Mouse (Mus musculus): ENCODE data around the gene Bcor. TPM values are rescaled to one million over a fixed set of nuclear protein-coding genes. Genes with fewer than 3 reads are reported as not detected.
A peak's percentile ranks its signal among the peaks of the same experiment; 100 is the strongest.

The Bcor gene
- polyA plus RNA-seq, 1 experiment from 2014 or later = 19.3 TPM

DNA sequence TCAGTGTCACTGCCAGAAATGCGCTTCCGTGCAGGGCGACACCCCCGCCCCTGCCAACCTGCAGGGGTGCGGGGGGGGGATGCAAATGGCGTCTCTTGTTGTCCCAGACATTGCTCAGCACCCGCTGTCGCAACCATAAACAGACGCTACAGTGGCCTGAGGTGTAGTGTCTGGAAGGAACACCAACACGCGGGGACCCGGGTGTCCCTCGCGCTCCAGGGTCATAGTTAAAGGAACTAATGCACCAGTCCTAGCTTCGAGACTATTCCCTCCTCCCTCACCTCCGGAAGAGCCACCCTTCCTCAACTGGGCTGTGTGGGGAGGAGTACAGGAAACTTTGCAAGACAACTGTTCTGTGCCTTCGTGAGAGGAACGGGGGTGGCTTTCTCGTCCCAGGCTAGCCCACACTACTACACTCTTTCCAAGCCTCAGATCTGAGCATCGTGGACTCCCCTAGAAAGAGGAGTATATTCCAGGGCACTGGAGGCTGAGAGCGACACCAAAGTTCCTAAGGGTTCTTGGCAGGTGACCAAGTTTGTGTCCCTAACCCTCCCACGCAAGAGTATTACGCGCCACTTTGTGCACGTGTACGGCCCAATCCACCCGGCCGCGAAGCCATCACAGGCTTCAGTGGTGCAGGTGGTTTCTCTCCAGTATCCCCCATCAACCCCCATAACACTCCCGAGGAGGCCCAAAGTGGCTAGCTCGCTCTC lies 1.2 kb downstream of the Bcor start:
- Histone ChIP-seq H3K27ac (peak overlapping the region; percentile 95), H3K27me3 (peaks cover 65% of the 10 kb centered on the region), H3K4me3 (replicated peaks) (peak overlapping the region; percentile 52), H3K9me3 (replicated peaks) (no peaks in the 10 kb centered on the region), H3K4me1 (peaks cover 41% of the 10 kb centered on the region), H3K9ac (peak overlapping the region; percentile 54; the same call in 1 of the 2 replicates), H3K4me2 (peak overlapping the region; percentile 68), H3K36me3 (no peaks in the 10 kb centered on the region)
- 4% methylated on average over 30 of the region's 31 CpGs for WGBS
- 0 out of 2 replicates have a peak, but pooled peaks have one; percentile 0 for ATAC-seq (replicated peaks; ENCODE audit: low FRiP score)

DNA sequence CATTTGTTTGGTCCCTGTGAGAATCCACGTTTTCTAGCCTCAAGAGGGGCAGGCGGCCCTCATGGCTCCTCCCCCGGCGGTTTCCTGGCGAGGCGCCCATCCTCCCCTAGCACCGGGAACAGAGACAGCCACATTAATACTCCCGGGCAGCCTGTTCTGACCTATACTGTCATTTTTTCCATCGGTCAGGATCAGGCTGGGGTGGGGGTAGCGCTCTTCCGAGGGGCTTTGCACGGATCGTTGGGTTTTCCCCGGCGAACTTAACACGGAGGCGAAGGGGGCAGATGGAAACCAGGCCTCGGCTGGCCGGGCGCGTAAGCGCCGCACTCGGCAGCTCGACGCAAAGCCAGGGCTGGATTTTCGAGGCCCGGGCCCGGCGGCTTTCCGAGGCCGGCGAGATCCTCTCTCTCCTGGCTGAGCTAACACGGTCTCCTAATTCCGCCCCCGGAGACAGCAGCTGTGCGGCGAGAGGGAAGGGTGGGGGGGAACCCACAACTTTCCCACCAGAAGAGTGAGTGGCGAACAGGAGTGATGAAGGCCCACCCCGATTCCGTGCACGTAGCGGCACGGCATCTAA lies 1.8 kb downstream of the Bcor start:
- Histone ChIP-seq H3K9ac (0 out of 2 replicates have a peak overlapping the region, but pooled peaks have one; percentile 1), H3K4me1 (peaks cover 45% of the 10 kb centered on the region)

DNA sequence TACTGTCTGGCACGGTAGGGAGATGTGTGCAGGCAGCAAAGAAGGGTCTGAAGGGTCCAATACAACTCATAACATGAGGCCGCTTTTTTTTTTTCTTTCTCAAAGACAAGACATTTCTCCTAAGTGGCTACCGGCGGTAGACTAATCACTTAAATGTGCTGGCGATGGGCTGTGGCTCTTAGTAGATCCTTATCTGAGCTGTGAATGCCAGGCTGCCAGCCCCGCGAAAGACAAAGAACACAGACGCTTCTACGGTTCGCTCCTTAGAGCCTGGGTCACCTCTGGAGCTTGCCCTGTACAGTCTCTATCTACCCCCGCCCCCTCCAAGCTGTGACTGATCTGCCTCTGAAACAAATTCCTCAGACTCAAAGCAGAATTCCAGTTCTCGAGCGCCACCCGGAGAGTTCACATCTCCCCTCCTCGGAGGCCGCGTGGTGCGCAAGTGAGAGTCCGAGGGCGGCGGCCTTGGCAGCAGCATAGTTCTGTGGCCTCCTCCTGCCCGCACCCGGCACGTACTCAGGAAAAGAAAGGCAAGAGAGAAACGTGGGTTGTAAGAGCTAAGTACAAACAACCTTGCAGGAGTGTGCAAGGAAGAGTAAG lies 2.7 kb downstream of the Bcor start:
- 8% methylated on average over 25 of the region's 25 CpGs for WGBS
- Histone ChIP-seq H3K27me3 (peaks cover 78% of the 10 kb centered on the region), H3K9me3 (replicated peaks) (no peaks in the 10 kb centered on the region), H3K4me3 (replicated peaks) (peak overlapping the region; percentile 52), H3K4me1 (peaks cover 54% of the 10 kb centered on the region), H3K9ac (no peak overlapping the region), H3K27ac (peak overlapping the region; percentile 95), H3K36me3 (no peaks in the 10 kb centered on the region), H3K4me2 (peak overlapping the region; percentile 68)
- ATAC-seq (replicated peaks; ENCODE audit: low FRiP score) = 0 out of 2 replicates have a peak, but pooled peaks have one; percentile 4

More for the DNA sequence above, 1.8 kb downstream of the Bcor start:
- peak; percentile 69 for ATAC-seq (replicated peaks; ENCODE audit: low FRiP score)
- H3K4me3 ChIP-seq (replicated peaks) = peak overlapping the region; percentile 52
- 5% methylated on average over 43 of the region's 44 CpGs for WGBS
- peaks cover 71% of the 10 kb centered on the region for H3K27me3 ChIP-seq
- H3K4me2 ChIP-seq = peak overlapping the region; percentile 68
- peak overlapping the region; percentile 95 for H3K27ac ChIP-seq
- H3K9me3 ChIP-seq (replicated peaks) = no peaks in the 10 kb centered on the region
- no peaks in the 10 kb centered on the region for H3K36me3 ChIP-seq

DNA sequence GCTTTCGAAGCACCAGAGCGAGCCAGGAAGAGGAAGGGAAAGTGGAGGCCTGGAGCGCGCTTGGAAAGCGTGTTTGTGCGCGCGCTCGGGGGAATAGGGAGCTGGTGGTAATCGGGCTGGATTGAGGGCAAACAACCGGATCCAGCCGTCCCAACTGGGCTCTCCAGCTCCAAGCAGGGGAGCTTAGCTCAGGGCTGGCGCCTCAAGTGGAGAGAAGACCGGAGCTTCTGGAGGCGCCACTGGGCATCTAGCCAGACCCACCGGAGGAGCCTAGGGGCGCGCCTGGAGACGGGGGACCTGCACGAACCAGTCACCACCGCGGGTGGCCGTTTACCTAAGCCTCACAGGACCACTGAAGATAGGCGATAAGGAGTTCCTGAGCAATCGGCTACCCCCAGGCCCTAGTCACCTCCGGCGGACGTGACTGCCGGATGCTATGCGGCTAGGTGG lies 4.3 kb downstream of the Bcor start:
- Histone ChIP-seq H3K4me3 (replicated peaks) (peak overlapping the region; percentile 28), H3K4me1 (peaks cover 68% of the 10 kb centered on the region), H3K4me2 (peak overlapping the region; percentile 56), H3K27me3 (peaks cover 93% of the 10 kb centered on the region), H3K36me3 (no peaks in the 10 kb centered on the region), H3K27ac (peak overlapping the region; percentile 54), H3K9me3 (replicated peaks) (no peaks in the 10 kb centered on the region), H3K9ac (no peak overlapping the region)
- ATAC-seq (replicated peaks; ENCODE audit: low FRiP score) = no peak
- 7% methylated on average over 27 of the region's 30 CpGs for WGBS

DNA sequence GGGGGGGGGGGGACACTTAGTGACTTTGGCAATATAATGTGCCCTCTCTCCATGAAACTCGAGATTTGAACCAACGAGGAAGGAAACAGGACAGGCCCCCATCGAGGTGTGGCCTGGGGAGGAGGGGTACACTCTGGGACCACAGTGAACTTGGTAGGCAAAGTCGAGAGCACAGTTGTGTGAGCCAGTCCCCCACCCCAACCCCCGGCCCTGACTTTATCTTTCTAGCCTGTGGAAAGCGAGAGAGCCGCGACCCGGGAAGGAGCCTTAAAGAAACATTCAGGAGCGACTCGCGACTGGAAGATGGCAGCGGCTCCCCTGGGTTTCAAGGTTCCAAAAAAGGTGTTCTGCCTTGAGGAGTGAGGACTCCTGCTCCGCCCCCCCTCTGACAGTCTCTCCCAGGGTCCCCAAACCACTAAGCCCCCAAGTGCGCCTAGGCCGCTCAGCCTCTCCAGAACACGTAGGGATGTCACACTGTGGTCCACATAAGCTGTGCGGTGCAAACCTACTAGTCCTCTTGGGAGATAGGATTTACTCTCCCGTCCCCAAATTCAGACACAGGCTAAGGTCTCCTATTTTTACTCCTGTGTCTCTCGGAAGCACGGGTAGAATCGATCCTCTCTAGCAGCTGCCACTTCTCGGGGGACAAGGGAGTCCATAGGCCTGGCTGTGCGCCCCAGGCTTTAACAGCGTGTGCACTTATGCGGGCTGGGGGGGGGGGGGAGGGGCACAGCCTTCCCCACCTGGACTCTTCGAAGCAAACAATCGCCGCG lies 4.9 kb downstream of the Bcor start:
- 7% methylated on average over 28 of the region's 30 CpGs for WGBS
- H3K27me3 ChIP-seq = peaks cover 95% of the 10 kb centered on the region
- H3K9ac ChIP-seq = no peak overlapping the region
- peak overlapping the region; percentile 56 for H3K4me2 ChIP-seq
- H3K27ac ChIP-seq = peak overlapping the region; percentile 54
- no peak for ATAC-seq (replicated peaks; ENCODE audit: low FRiP score)
- H3K9me3 ChIP-seq (replicated peaks) = no peaks in the 10 kb centered on the region
- H3K4me3 ChIP-seq (replicated peaks) = peak overlapping the region; percentile 28
- H3K36me3 ChIP-seq = no peaks in the 10 kb centered on the region
- H3K4me1 ChIP-seq = peaks cover 74% of the 10 kb centered on the region

DNA sequence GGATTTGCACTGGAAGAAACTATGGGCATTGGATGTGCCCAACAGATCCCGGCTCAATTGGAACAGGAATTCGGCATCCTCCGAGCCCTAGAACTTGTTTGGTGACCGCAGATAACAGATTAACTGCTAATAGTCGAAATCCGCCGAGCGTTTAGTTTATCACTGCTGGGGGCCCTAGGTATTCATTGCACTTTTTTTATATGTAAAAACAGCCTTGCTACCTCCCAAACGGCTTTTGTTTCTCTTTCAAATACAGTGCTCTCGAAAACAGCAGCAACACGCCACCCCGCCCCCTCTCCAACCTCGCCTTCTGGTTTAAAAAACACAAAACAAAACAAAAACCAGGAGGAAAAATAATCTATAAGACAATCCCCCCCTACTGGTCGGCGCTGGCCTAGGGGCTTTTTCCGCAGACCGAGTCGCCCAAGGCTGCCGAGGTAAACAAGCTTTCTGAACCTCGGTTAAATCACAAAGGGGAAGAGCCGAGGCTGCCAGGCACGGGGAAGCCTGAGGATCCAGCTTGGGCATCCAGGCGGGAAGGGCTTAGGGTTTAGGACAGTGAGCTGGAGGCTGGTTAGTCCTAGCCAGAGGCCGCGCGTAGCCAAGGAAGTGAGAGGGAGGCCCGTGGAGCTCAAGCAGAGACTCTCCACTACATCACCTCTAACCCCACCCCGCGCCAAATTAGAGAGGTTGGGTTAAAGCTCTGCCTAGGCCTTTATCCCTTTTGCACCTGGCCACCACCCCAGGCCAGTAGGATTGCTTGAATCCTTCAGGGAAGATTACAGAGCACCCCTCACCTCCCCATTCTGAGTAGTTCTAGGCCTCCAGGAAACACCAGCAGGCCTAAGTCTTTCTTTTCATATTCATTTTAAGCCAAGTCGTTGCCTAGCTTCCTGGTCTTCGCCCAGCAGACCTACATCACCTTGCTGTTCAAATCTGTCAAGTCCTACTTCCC lies 6.7 kb downstream of the Bcor start:
- Histone ChIP-seq H3K36me3 (no peaks in the 10 kb centered on the region), H3K27ac (peak overlapping the region; percentile 48), H3K27me3 (peaks cover 93% of the 10 kb centered on the region), H3K4me1 (peaks cover 66% of the 10 kb centered on the region), H3K4me3 (replicated peaks) (no peak overlapping the region), H3K9me3 (replicated peaks) (no peaks in the 10 kb centered on the region), H3K9ac (no peak overlapping the region), H3K4me2 (peak overlapping the region; percentile 23; the same call in 1 of the 2 replicates)
- ATAC-seq (replicated peaks; ENCODE audit: low FRiP score) = no peak
- 16% methylated on average over 31 of the region's 31 CpGs for WGBS

DNA sequence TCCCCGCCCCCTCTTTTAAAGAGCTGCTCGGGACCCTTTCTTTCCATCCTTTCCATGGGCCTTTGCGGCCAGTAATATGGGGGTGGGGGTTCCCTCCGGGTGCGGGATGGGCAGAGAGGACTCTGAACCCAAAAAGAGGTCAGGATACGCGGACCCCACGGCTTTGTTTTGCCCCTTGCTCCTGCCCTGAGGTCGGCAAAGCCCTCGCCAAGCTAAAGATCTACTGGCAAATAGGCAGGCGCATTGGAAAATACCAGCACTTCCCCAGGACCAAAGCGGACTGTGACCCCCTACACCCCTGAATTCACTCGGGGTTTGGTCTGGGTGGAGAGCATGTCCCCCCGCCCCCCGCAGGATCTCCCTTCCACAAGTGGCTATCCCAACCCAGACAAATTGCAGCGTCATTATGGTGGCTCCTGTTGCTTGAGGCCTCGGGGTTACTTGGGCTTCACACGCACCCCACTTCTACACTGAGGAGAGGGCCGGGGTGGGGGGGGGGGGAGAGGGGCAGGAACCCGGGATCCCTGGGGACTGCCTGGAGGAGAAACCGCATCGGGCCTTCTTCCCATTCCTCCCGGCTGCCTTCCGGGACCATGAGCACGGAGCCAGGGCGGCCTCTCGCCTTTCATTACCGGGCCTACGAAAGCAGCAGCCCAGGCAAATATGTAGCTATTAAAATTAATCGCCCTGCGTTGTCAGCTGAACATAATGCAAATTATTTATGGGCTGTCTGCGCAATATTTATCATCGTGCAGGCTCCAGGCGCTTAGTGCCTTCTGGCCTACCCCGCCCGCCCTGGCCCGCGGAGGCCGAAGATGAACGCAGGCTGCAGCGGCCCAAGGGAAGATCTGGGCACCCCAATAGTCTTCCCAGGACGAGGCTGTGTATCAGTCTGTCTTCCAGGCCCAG lies 7.9 kb downstream of the Bcor start:
- Histone ChIP-seq H3K36me3 (no peaks in the 10 kb centered on the region), H3K9ac (peak overlapping the region; percentile 17; the same call in 1 of the 2 replicates), H3K4me1 (peaks cover 59% of the 10 kb centered on the region), H3K27ac (no peak overlapping the region), H3K27me3 (peaks cover 86% of the 10 kb centered on the region), H3K4me3 (replicated peaks) (peak overlapping the region; percentile 31), H3K9me3 (replicated peaks) (no peaks in the 10 kb centered on the region), H3K4me2 (peak overlapping the region; percentile 62)
- ATAC-seq (replicated peaks; ENCODE audit: low FRiP score) = peak; percentile 43; the same call in 1 of the 2 replicates
- WGBS = 11% methylated on average over 41 of the region's 42 CpGs

DNA sequence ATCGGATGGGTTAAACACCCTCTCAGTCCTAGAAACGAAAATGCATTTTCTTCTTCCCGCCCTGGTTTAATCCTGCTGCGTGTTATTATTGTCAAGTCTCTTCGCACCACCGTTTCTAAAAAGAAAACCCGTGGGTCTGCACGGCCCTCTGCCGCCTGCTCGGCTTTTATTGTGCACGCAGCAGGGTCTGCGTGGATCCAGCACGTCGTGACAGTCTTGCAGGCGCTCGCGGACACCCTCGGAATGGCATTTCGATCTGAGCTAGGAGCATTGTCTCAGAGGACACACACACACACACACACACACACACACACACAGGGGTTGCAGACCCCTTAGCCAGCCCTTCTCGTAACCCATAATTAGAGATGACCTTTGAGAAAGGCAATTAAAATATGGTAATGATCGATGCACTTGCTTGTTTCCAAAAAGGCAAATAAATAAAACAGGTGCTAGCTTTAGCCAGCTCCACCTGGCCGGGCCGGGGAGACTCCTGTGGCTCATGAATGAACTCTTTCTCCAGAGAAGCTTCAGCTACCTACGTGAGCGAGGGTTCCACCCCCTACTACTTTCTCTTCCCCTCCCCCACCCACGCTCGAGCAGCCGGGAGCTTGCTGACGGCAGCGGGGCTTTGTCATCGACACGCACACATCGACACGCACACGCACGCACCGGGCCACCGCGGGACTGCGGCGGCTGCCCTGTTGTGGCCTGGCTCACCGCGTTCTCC lies 8.7 kb downstream of the Bcor start:
- Histone ChIP-seq H3K27me3 (peaks cover 82% of the 10 kb centered on the region), H3K9me3 (replicated peaks) (no peaks in the 10 kb centered on the region), H3K4me1 (peaks cover 51% of the 10 kb centered on the region), H3K4me3 (replicated peaks) (peak overlapping the region; percentile 31), H3K27ac (no peak overlapping the region), H3K4me2 (peak overlapping the region; percentile 62), H3K9ac (peak overlapping the region; percentile 17; the same call in 1 of the 2 replicates), H3K36me3 (no peaks in the 10 kb centered on the region)
- ATAC-seq (replicated peaks; ENCODE audit: low FRiP score) = no peak; the same call in 1 of the 2 replicates
- 5% methylated on average over 43 of the region's 43 CpGs for WGBS

DNA sequence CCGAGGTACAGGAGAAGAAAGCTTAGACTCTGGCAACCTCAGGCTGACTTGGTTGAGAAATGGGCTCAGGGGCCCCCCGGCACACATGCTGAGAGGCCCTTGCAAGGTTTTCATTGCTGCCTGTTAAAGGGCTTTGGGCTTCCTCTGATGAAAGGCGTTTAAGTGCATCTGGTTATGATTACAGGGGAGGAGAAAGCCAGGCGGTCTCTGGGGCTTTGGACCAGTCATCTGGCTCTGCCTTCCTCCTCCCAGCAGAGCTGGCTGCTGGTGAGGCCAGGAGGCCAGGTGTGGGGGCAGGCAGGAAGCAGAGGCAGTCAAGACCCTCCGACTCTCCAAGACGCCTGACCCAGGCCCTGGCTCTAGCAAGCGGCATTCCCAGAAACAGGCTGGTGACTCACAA lies 9.7 kb downstream of the Bcor start:
- 8% methylated on average over 7 of the region's 7 CpGs for WGBS
- Histone ChIP-seq H3K4me1 (peaks cover 42% of the 10 kb centered on the region), H3K27ac (no peak overlapping the region), H3K4me3 (replicated peaks) (no peak overlapping the region), H3K9ac (no peak overlapping the region), H3K36me3 (no peaks in the 10 kb centered on the region), H3K27me3 (peaks cover 76% of the 10 kb centered on the region), H3K4me2 (0 out of 2 replicates have a peak overlapping the region, but pooled peaks have one; percentile 9), H3K9me3 (replicated peaks) (no peaks in the 10 kb centered on the region)
- no peak for ATAC-seq (replicated peaks; ENCODE audit: low FRiP score)
